Mouse (Mus musculus) urinary bladder, postnatal 0 days (tissue): Measurements from ENCODE around the gene Phf23. TPM values are rescaled to one million over a fixed set of nuclear protein-coding genes. Genes with fewer than 3 reads are reported as not detected.

Source experiments
- microRNA counts: library from miRNA; unstranded; fragments of <30 nt; microRNA quantifications from one replicate; lab custom pipeline; 2016
- microRNA-seq: library from miRNA; unstranded; fragments of <30 nt; microRNA quantifications from one replicate; pipeline ENCODE4, GENCODE M21; 2016
- polyA plus RNA-seq: library from polyadenylated mRNA; unstranded; fragments of >200 nt; fragmentation: Nextera tagmentation; extraction: Ambion mirVana; gene quantifications from 2 replicates; pipeline ENCODE4 v1.2.1, GENCODE M21; 2015

The Phf23 gene
- polyA plus RNA-seq: 46.2 and 46.3 TPM in 2 replicates

GRCm38 (mm10) chr11:69995391-69995960 lies at the start of gene Phf23:
TSS of gene Phf23 (plus strand) at chr11:69995777.

GRCm38 (mm10) chr11:69948066-69948762 lies 47.4 kb upstream of the Phf23 start, which contains the start of gene Slc2a4:
TSS of gene Slc2a4 (minus strand) at chr11:69948188.

GRCm38 (mm10) chr11:69964650-69965270 lies 30.8 kb upstream of the Phf23 start, which contains the start of gene Cldn7:
TSS of gene Cldn7 (plus strand) at chr11:69964779.

GRCm38 (mm10) chr11:69981141-69981762 lies 14.3 kb upstream of the Phf23 start, which contains the start of gene Ctdnep1:
TSS of gene Ctdnep1 (plus strand) at chr11:69981156.

GRCm38 (mm10) chr11:69982225-69982624 lies 13.4 kb upstream of the Phf23 start, which contains the start of gene Elp5:
TSS of gene Elp5 (minus strand) at chr11:69982517.

GRCm38 (mm10) chr11:69990850-69991691 lies 4.5 kb upstream of the Phf23 start, which contains the start of gene Gabarap:
TSS of gene Gabarap (plus strand) at chr11:69991143.

GRCm38 (mm10) chr11:70000396-70000898 lies 4.9 kb downstream of the Phf23 start, which contains the start of gene Dvl2:
TSS of gene Dvl2 (plus strand) at chr11:70000595.

GRCm38 (mm10) chr11:70014880-70015558 lies 19.4 kb downstream of the Phf23 start, which contains the start of gene Acadvl:
TSS of gene Acadvl (minus strand) at chr11:70015411.

GRCm38 (mm10) chr11:70016669-70017068 lies 21.1 kb downstream of the Phf23 start, which contains the start of gene Dlg4:
TSS of gene Dlg4 (plus strand) at chr11:70016942.

MicroRNA genes within 50 kb of the gene (microRNA counts, 519-probe panel; counts per million panel counts)
- microRNA mmu-miR-324-3p (lab: Ali Mortazavi, UCI): not detected
- microRNA mmu-miR-324-5p (lab: Ali Mortazavi, UCI): 3,475 counts per million, percentile 58 among the panel's probes with 10 or more counts

Small RNAs within 50 kb of the gene (microRNA-seq; reads per million reads assigned to microRNA genes)
- gene Gm44349 (not detected), gene Mir324 (2,542 reads per million, percentile 82 among the genes with 10 or more reads in this experiment)

Other genes starting within 250 kb of the Phf23 start
- gene Polr2a, start 237.1 kb upstream of the Phf23 start, polyA plus RNA-seq: 9.3 and 10.3 TPM in 2 replicates
- gene Slc35g3, start 233.8 kb upstream of the Phf23 start, polyA plus RNA-seq: not detected in 2 replicates
- 3.9 and 4.3 TPM in 2 replicates for gene Zbtb4, start 229.9 kb upstream of the Phf23 start, polyA plus RNA-seq
- gene Chrnb1, start 199.8 kb upstream of the Phf23 start, polyA plus RNA-seq: 5.9 and 6.9 TPM in 2 replicates
- gene Fgf11, start 193.9 kb upstream of the Phf23 start, polyA plus RNA-seq: 0.78 and 0.86 TPM in 2 replicates
- 13.7 TPM in 2 replicates for gene Tmem102, start 190.2 kb upstream of the Phf23 start, polyA plus RNA-seq
- not detected in 2 replicates for gene Gm39566, start 180.5 kb upstream of the Phf23 start, polyA plus RNA-seq
- gene Spem2, start 177.3 kb upstream of the Phf23 start, polyA plus RNA-seq: not detected in 2 replicates
- gene Spem1, start 173.6 kb upstream of the Phf23 start, polyA plus RNA-seq: 0.25 TPM in 1 of 2 replicates, not detected in the other
- gene Nlgn2, start 158.0 kb upstream of the Phf23 start, polyA plus RNA-seq: 3.0 and 3.5 TPM in 2 replicates
- gene Tmem256, start 157.3 kb upstream of the Phf23 start, polyA plus RNA-seq: 421 and 430 TPM in 2 replicates
- gene Plscr3, start 149.4 kb upstream of the Phf23 start, polyA plus RNA-seq: 94.6 and 111 TPM in 2 replicates
- gene Tnk1, start 137.0 kb upstream of the Phf23 start, polyA plus RNA-seq: 6.2 and 6.4 TPM in 2 replicates
- gene Tmem95, start 117.8 kb upstream of the Phf23 start, polyA plus RNA-seq: not detected in 2 replicates
- gene Kctd11, start 114.4 kb upstream of the Phf23 start, polyA plus RNA-seq: 9.2 and 10.3 TPM in 2 replicates
- gene Acap1, start 100.2 kb upstream of the Phf23 start, polyA plus RNA-seq: 0.14 and 0.47 TPM in 2 replicates
- gene 2810408A11Rik, start 94.8 kb upstream of the Phf23 start, polyA plus RNA-seq: 2.4 and 2.8 TPM in 2 replicates
- gene Neurl4, start 94.7 kb upstream of the Phf23 start, polyA plus RNA-seq: 3.3 and 4.0 TPM in 2 replicates
- gene Gps2, start 81.9 kb upstream of the Phf23 start, polyA plus RNA-seq: 40.4 and 40.8 TPM in 2 replicates
- 1,055 and 1,123 TPM in 2 replicates for gene Eif5a, start 73.8 kb upstream of the Phf23 start, polyA plus RNA-seq
- gene Ybx2, start 60.0 kb upstream of the Phf23 start, polyA plus RNA-seq: 0.54 and 1.3 TPM in 2 replicates
- 181 and 186 TPM in 2 replicates for gene Slc2a4, start 47.6 kb upstream of the Phf23 start, polyA plus RNA-seq
- 61.3 and 78.2 TPM in 2 replicates for gene Cldn7, start 31.0 kb upstream of the Phf23 start, polyA plus RNA-seq
- gene Ctdnep1, start 14.6 kb upstream of the Phf23 start, polyA plus RNA-seq: 17.5 and 18.5 TPM in 2 replicates
- 83.8 and 90.4 TPM in 2 replicates for gene Elp5, start 13.3 kb upstream of the Phf23 start, polyA plus RNA-seq
- gene Gabarap, start 4.6 kb upstream of the Phf23 start, polyA plus RNA-seq: 483 and 506 TPM in 2 replicates
- gene Dvl2, start 4.8 kb downstream of the Phf23 start, polyA plus RNA-seq: 13.4 and 13.8 TPM in 2 replicates
- 89.2 and 94.2 TPM in 2 replicates for gene Acadvl, start 19.6 kb downstream of the Phf23 start, polyA plus RNA-seq
- 4.8 and 5.2 TPM in 2 replicates for gene Dlg4, start 21.2 kb downstream of the Phf23 start, polyA plus RNA-seq
- 0.23 and 0.55 TPM in 2 replicates for gene Asgr1, start 58.3 kb downstream of the Phf23 start, polyA plus RNA-seq
- not detected in 2 replicates for gene Asgr2, start 96.9 kb downstream of the Phf23 start, polyA plus RNA-seq
- 0.58 and 0.90 TPM in 2 replicates for gene Mgl2, start 134.6 kb downstream of the Phf23 start, polyA plus RNA-seq
- 1.6 and 2.0 TPM in 2 replicates for gene Clec10a, start 160.4 kb downstream of the Phf23 start, polyA plus RNA-seq
- 0.87 and 1.5 TPM in 2 replicates for gene Slc16a11, start 217.0 kb downstream of the Phf23 start, polyA plus RNA-seq
- gene Slc16a13, start 225.3 kb downstream of the Phf23 start, polyA plus RNA-seq: 3.1 and 4.4 TPM in 2 replicates
- 3.7 and 4.7 TPM in 2 replicates for gene Bcl6b, start 234.0 kb downstream of the Phf23 start, polyA plus RNA-seq
- 95.7 and 103 TPM in 2 replicates for gene 0610010K14Rik, start 242.1 kb downstream of the Phf23 start, polyA plus RNA-seq
- gene Gm21988, start 244.1 kb downstream of the Phf23 start, polyA plus RNA-seq: 6.7 and 7.6 TPM in 2 replicates
- 285 and 308 TPM in 2 replicates for gene Rnasek, start 244.1 kb downstream of the Phf23 start, polyA plus RNA-seq